Mouse (Mus musculus) macrophage (primary cell): ENCODE data around the gene Hpcal4. TPM values are rescaled to one million over a fixed set of nuclear protein-coding genes. Genes with fewer than 3 reads are reported as not detected.

Source experiments
- polyA plus RNA-seq: library from polyadenylated mRNA; stranded (reverse); fragments of 250-400 nt; gene quantifications from 3 replicates; pipeline ENCODE4 v1.2.4, GENCODE M21; 2018; ENCODE audit warnings: inconsistent platforms

Hpcal4 gene
- polyA plus RNA-seq, 1 experiment from 2014 or later = not detected

Other genes starting within 250 kb of the Hpcal4 start
- gene Mfsd2a, start 222.0 kb upstream of the Hpcal4 start, polyA plus RNA-seq = not detected in 3 replicates
- gene Mycl, start 187.6 kb upstream of the Hpcal4 start, polyA plus RNA-seq = 0.07 to 0.16 TPM (median 0.09 TPM) in 3 replicates
- gene Trit1, start 166.6 kb upstream of the Hpcal4 start, polyA plus RNA-seq = 5.4 to 8.2 TPM (median 7.6 TPM) in 3 replicates
- not detected in 3 replicates for gene Bmp8b, start 78.1 kb upstream of the Hpcal4 start, polyA plus RNA-seq
- gene Oxct2b, start 67.0 kb upstream of the Hpcal4 start, polyA plus RNA-seq = not detected in 3 replicates
- 15.4 to 29.9 TPM (median 15.6 TPM) in 3 replicates for gene Ppie, start 43.3 kb upstream of the Hpcal4 start, polyA plus RNA-seq
- gene Nt5c1a, start 18.3 kb downstream of the Hpcal4 start, polyA plus RNA-seq = not detected in 3 replicates
- not detected in 3 replicates for gene Heyl, start 50.3 kb downstream of the Hpcal4 start, polyA plus RNA-seq
- gene Pabpc4, start 79.1 kb downstream of the Hpcal4 start, polyA plus RNA-seq = 18.6 to 41.2 TPM (median 28.6 TPM) in 3 replicates
- not detected in 3 replicates for gene Oxct2a, start 140.4 kb downstream of the Hpcal4 start, polyA plus RNA-seq
- gene Bmp8a, start 160.0 kb downstream of the Hpcal4 start, polyA plus RNA-seq = not detected in 3 replicates